Mouse (Mus musculus) fat pad, adult 2 months (tissue): Measurements from ENCODE around the gene Ttc34.

Experiments used
- DNase-seq: peaks from one replicate; pipeline ENCODE4 v3.0.0-alpha.2; 2011; ENCODE audit warnings: low read depth, low spot score; ENCODE audit errors: extremely low read depth

Ttc34 gene

DNA sequence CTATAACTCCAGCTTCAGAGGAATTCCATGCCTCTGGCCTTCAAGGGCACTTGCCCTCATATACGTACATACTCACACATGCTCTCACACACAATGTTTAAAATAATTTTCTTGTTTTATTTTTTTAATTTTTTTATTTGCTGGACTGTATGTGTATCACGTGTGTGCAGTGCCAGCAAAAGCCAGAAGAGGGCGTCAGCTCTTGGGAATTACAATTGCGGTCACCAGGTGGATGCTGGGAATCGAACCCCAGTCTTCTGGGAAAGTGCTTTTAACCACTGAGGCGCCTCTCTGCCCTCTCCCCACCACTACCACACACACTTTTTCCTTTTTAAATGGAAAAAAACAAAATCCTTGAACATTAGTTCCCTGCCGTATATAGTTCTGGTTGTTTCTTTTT lies 19.6 kb downstream of the Ttc34 start:
- no peak for DNase-seq

DNA sequence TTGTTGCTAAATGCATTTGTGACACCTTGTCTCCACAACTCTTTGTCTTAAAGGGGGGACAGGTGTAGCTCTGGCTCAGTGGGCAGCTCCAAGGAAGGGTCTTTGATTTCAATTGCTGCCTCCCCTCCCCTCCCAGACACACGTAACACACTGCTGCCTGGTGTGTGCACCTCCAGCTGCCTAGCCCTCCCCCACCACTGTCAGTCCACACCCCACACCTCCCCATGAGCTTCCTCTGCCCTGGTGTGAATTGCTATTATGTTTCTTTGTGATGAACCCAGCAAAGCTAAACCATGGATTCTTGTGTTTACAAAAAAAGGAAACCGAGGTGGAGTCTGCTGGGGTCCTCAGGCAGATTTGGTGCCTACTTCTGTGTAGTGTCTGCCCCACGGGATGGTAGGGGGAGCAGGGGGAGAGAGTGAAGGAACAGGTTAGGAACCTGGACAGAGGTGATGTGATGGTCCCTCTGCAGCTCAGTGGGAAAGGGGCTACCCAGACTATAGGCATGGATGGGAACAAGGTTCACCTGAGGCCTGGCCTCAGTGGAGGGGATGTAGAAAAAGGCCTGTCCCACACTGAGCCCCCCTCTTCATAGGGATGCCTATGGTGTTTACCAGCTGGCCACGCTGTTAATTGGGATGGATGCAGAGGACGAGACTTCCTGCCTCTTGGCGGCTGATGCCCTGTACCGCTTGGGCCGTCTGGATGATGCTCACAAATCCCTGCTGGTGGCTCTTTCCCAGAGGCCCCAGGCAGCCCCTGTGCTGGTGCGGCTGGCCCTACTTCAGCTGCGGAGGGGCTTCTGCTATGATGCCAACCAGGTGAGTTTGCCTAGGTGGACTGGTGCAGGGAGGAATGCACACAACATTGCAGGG lies 20.3 kb downstream of the Ttc34 start:
- no peak for DNase-seq

DNA sequence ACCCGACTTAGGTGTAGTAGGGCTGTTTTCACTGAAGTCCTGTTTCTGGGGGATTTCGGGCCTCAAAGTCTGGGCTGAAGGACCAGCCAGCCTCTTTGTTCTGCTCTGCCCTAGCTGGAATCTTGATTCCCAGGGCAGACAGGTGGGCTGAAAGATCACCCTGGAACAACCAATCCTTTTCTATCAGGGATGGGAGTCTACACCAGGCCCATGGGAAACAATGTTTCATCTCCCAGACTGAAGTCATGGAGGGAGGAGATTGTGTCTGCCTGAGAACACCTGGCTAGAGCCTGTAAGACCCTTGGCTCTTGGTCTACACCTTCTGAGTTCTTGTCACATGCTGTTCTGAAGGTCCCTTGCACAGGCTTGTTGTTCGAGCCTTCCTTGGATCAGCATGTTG lies 21.3 kb downstream of the Ttc34 start:
- no peak for DNase-seq

DNA sequence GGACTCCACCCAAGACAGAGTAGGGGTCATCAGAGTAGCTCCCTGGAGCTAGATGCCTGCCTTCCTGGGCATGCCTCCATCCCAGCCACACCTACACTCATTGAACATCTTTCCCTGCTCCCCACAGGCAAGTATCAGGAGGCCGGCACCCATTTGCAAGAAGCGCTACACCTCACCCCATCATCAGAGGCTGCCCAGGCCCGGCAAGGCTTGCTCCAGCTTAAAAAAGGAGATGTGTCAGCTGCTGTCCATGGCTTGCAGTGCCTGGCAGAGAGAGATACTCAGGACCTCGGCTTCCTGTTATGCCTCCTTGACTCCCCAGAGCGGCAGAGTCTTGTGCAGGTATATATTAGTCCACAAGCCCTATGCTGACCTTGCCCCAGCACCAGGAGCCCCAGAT lies 24.7 kb downstream of the Ttc34 start:
- no peak for DNase-seq

DNA sequence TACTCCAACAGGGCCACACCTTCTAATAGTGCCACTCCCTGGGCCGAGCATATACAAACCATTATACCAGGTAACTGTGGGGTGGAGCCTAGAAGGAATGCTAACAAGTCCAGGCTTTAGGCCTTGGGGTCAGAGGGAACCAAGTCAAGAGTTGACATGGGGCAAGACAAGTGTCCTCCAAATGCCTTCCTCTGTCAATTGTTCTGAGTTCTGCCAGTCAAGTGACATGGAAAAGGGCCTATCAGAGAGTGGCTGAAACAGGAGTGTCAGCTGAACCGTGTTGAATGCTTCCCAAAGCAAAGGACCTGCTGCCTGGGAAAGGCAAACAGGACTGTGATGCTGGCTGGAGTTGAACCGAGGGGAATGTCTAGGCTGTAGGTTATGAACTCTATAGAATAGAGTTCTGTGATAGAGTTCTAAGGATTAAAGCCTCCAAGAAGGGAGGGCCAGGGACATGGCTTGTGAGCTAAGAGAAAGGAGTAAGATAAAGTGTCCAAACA lies 26.2 kb downstream of the Ttc34 start:
- no peak for DNase-seq

DNA sequence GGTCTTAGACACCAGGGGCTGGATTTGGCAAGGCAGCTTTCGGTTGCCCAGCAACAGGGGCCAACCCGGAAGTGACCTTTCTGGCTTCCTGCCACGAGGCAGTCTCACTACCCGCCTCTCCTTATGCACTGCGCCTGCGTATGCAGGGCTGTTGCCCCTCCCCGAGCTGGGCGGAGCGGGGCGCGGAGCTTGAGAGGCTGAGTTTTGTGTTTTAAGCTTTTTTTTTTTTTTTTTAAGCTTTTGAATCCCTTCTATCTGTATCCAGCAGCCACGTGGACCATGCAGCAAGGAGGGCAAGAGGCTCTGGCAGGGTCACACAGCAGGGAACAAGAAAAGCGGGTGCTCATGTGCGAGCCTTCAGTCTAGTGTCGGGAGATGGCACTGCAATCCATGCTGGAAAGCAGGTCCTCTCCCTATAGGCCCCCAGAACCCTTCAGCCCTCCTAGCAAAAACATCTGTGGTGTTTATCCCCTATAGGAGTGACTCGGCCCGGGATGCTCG lies 27.1 kb downstream of the Ttc34 start:
- DNase-seq, result no peak

DNA sequence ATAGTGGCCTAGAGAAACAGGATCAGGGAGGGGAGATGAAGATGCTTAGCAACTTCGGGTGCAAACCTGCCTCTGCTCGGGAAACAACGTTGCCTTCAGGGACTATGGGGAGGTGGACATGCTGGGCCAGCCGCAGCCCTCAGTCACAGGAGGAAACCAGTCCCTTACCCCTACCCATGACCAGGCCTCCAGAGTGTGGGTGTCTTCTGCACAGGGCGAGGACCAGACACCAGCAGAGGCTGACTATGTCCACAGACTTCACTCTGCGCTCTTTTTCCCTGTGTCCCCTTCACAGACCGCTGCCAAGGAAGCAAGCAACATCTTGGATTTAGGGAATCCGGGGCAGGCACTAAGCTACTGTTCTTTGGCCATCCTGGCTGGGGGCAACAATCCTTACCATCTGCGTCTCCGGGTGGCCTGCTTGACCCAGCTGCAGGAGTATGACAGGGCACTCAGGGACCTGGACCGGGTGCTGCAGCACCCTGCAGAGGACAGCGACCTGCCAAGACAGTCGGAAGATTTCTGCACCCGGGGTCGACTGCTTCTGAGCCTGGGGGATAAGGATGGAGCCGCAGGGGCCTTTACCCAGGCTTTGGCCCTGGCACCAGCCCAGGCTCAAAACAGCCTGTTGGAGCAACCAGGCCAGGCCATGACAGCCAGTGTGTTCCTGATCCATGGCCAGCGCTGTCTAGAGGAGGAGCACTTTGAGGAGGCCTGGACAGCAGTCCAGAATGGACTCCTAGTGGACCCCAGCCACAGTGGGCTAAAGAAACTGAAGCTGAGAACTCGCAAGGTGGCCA lies 27.9 kb downstream of the Ttc34 start:
- DNase-seq, result no peak

DNA sequence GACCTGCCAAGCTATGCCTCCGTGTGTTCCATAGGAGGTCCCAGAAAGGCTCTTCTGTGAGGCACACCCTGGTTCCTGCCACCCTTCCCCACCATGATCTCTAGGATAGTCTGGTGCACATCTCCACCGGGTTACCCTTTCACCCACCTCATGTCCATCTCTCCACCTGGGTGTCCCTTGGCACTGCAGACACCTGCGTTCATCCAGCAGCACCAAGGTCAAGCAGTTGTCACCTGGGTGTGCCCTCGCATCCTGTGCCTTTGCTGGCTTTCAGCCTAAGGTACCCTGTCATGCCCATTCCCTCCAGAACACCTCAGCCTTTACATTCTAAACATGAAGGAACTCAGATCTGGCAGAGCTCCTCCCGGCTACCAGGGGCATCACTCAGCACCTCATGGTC lies 29.1 kb downstream of the Ttc34 start:
- DNase-seq, result no peak

DNA sequence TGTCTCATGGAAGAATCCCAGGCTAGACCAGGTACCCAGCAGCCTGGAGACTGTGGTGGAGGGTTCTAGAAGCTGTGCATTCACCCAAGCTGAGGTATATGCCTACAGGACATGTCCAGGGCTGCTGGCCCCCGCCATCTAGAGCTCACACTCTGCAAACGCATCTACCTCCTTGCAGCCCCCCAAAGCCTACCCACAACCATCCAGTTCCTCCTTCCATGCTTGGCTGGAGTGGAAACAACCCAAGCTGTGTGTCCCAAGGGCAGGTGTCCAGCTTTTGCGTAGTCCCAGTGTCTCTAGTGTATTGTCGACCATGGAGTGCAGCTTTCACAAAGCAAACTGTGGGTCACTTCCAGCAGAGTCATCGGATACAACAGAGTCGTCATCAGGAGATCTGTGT lies 30.0 kb downstream of the Ttc34 start:
- no peak for DNase-seq

DNA sequence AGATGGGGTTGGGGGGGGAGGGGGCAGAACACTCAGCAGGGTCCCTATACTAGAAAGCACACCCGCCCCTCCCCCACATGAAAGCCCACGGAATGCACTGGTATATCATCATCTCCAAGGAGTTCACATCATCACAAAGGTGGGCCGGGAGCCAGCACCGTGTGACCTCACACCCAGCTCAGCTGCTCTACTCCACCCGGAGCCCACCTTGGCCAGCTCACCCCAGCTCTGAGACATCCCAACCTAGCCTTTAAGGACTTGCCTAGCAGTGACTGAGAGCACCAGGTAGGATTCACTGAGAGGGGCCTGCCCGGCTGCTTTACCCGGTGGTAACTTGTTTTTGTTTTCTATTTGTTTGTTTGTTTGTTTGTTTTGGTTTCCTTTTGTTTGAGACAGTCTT lies 32.2 kb downstream of the Ttc34 start, which contains the start of gene Mmel1:
Gene Mmel1 (plus strand): TSS at position 146 of the 400 bp plus-strand sequence.
- no peak for DNase-seq

DNA sequence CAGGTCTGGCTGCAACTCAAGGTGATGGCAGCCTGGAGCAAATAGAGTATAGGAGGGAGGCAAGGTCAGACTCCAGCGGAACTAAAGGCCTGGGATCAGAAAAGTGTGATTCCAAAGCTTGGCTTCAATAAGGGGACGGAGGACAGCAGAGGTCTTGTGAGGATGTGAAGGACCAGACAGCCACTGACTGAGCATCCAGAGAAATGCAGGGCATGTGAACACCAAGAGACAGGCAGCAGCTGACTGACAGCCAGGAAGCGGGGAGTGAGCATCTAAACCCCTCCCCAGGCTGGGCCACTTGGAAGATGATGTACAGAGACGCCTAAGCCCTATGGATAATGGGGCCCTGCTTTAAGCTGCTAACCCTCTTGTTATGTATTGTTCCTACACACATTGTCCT lies 33.5 kb downstream of the Ttc34 start:
- no peak for DNase-seq

DNA sequence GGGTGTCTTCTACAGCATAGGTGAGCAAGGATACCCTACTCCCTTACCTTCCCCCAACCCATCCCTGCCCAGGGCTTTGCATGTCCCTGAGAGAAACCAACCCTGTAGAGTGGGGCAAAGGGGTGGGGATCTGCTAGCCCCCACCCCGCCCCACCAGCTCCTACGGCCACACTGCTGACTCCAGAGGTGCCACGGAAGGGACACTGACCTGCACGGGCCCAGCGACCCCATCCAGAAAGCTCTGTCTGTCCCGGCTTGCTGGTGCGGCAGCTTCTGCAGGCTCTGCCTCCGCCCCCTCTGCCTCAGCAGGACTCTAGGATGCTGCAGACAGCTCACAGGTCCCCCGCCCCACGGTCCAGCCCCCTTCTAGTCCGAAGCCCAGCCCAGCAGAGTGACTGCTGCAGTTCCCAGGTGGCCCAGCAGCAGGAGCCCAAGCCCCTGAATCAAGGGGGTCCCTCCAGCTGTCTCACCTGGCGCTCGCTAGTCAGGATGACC lies 34.5 kb downstream of the Ttc34 start:
- no peak for DNase-seq

DNA sequence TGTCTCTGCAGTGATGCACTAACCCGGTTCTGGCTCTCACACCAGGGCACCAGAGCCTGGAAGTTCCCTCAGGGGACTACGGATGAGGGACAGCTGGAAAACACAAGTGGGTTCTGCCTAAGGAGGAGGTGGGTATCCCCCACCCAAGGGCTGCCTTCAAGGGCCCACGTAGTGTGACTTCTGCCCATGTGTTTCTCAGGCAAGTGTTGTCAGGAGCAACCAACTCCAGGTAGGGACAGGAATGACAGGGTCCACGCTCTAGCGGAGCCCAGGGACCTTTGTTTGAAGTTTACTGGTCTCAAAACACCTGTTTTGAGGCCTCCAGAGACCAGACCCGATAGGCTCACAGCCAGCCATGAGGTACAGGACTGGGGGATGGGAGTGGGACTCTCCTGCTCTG lies 35.9 kb downstream of the Ttc34 start:
- no peak for DNase-seq

DNA sequence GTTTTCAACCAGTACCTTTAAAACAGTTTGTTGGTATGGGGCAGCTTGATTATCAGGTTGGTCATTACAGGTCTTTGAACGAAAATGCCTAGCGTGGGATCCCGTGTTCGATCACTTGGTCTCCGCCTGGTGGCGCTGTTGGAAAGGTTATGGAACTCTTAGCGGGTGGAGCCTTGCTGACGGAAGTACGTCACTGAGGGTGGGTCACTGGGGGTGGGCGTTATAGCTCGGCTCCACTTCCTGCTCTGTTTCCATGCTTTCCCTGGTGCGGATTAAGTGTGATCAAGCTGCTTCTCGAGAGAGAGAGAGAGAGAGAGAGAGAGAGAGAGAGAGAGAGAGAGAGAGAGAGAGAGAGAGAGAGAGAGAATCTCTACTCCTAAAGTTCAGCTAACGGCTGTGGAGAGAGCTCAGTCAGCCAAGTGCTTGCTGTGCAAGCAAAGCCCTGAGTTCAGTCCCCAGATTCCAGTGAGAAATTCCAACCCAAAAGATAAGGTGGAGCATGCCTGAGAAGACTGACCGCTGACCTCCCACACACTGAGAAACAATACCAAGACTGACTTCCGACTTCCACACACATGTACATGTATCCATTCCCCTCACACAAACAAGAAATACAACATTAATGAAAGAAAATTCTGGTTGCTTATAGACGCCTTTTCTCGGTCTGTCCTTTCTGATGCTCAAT lies 40.7 kb downstream of the Ttc34 start:
- peak; percentile 55 for DNase-seq

DNA sequence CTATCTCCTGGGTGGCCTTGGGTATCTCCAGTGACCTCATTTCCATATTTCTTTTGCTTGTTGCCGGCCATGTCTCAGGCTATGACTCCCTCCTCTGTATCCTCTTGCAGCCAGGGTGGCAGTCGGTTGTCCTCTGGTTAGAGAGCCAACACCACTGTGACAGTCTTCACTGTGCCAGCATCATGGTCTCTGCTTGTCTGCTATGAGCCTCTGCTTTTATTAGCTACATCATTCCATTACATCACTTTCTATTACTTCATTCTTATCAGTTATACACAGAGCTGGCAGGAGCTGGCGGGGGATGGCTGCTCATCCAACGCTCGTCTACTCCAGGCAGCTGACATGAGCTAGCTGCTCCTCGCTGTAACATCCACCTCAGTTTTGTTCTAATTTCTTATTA lies 43.5 kb downstream of the Ttc34 start:
- no peak for DNase-seq

DNA sequence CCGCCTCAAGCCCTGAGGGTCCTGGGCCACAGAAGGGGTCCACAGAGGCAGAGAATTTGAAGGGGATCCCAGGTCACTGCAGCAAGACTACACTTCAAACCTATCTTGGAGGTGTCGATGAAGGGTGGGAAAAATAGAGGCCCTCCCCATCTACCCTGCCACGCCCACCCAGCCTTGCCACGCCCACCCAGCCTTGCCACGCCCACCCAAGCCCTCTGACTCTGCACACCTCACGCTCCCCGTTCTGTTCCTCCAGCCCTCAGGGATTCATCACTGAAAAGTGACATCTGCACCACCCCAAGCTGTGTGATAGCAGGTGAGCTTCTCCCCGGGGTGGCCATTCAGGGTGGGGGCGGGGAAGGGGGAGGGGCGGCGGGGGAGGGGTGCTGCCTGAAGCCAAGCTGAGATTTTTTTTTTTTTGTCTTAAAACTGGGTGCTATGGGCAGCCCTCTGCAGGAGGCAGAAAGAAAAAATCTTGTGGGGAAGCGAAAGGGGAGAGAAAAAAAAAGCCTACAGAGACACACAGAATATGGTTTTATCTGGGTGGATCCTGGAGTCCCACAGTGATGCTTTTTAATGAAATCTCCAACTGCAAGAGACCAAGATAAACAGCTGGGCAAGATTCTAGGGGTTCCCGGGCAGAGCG lies 44.9 kb downstream of the Ttc34 start:
- no peak for DNase-seq

DNA sequence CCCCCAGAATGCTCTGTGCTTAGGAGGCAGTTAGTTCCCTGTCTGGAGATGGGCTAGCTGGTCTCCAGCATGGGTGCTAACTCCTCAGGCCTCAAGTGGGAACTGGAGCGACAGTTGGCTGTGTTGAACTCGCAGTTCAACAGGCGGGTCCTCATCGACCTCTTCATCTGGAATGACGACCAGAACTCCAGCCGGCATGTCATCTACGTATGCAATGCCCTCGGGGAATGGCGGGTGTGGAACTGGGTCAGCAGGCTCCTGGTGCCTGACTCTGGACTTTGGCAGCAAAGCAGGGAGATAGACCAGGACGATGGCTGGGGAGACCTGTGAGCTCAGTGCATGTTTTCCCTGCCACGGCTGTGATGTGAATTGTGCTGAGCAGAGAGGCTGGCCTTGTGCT lies 48.2 kb downstream of the Ttc34 start:
- DNase-seq, result no peak

DNA sequence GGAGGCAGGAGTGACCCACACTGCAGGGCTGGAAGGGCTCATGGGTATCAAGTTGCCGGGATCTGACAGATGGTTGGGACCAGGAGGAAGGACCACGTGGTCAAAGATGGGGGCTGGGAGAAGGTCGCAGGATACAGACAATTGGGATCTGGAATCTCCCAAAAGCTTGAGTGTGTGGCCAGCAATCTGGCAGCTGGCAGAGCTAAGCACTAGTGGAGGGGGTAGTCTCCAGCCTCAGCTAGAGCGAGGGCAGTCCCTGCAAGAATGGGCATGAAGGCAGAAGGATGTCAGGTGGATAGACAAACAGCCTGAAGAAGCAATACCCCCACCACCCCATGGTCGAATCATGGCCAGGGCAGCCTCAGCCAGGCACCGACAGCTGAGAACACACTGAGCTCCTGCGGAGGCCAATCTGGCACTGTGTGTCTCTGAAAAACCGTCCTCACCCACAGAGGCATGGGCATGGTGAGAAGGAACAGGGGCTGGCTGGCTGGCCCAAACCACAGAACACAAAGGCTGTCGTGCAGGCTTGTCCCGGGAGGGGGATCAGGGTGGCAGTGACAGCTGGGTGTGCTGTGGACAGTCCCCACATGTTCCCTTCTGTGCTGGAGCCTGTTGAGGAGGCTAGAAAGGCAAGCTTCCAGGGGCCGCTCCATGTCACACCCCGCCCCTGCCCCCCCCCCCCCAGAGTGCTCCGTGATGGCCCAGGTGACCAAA lies 49.8 kb downstream of the Ttc34 start:
- no peak for DNase-seq

DNA sequence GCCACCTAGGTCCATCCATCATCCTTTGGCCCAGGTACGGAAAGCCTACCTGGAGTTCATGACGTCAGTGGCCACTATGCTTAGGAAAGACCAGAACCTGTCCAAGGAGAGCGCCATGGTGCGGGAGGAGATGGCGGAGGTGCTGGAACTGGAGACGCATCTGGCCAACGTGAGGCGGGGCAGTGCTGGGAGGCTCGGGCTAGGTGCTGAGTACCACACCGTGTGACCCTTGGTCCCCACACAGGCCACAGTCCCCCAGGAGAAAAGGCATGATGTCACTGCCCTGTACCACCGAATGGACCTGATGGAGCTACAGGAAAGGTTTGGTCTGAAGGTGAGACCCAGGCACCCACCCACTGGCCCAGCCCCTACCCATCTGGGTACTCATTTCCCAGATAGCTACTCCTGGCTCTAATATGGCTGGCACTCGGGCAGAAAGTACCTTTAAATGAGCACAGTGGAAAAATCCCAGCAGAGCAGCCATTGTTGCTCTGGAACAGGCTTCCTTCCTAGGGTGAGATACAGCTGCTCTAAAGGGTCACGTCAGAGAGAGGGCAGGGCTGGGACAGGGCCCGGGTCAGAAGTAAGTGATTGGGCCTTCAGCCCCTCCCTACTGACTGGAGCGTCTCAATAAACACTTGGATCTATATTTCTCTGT lies 50.5 kb downstream of the Ttc34 start:
- no peak for DNase-seq
